Mouse (Mus musculus) ES-E14 (cell line): ENCODE results near the gene Plekhm1. TPM values are rescaled to one million over a fixed set of nuclear protein-coding genes. Genes with fewer than 3 reads are reported as not detected.

ENCODE experiments used
- DNase-seq: peaks from one replicate; pipeline ENCODE4 v3.0.0-alpha.2; 2013; ENCODE audit warnings: low read depth, low spot score
- H3K27ac ChIP-seq: 2 replicates; pipeline ENCODE4 v1.5.1; 2012; ENCODE audit warnings: low read depth, mild to moderate bottlenecking, low read length, moderate library complexity, mixed read lengths; ENCODE audit not compliant: poor library complexity, insufficient read depth, severe bottlenecking
- H3K36me3 ChIP-seq: 2 replicates; pipeline ENCODE4 v1.6.1; 2012; ENCODE audit warnings: mild to moderate bottlenecking, low read length, moderate library complexity, mixed read lengths; ENCODE audit not compliant: control insufficient read depth, poor library complexity, insufficient read depth, severe bottlenecking
- H3K4me1 ChIP-seq, 2 experiments: fragments of 150-350 bp in 1 of 2; sonication (generic) in 1 of 2; 2 replicates each; pipeline ENCODE4 v1.6.1; 2012; ENCODE audit warnings: low read length in 2 of 2, mild to moderate bottlenecking in 1 of 2, mixed read lengths in 1 of 2; ENCODE audit not compliant: control insufficient read depth in 2 of 2, insufficient read depth in 2 of 2, poor library complexity in 1 of 2
- H3K4me3 ChIP-seq, 2 experiments: fragments of 150-350 bp in 1 of 2; sonication (generic) in 1 of 2; 2 replicates each; pipeline ENCODE4 v1.5.1; 2012; ENCODE audit warnings: low read length in 2 of 2, low read depth in 1 of 2, mild to moderate bottlenecking in 1 of 2, mixed read lengths in 1 of 2; ENCODE audit not compliant: insufficient read depth in 1 of 2, poor library complexity in 1 of 2, severe bottlenecking in 1 of 2
- H3K9ac ChIP-seq: 2 replicates; pipeline ENCODE4 v1.6.1; 2012; ENCODE audit warnings: low read depth, mild to moderate bottlenecking, low read length, mixed read lengths; ENCODE audit not compliant: poor library complexity, insufficient read depth, severe bottlenecking
- H3K9me3 ChIP-seq: fragments of 150-350 bp; sonication (generic); 2 replicates; pipeline ENCODE4 v1.6.1; 2012; ENCODE audit warnings: low read depth, mild to moderate bottlenecking, low read length; ENCODE audit not compliant: control insufficient read depth, insufficient read depth
- CHD2 ChIP-seq: IDR thresholded peaks from 2 replicates; pipeline ENCODE4 v1.6.1; 2014; ENCODE audit warnings: mild to moderate bottlenecking, low read depth, low read length, inconsistent platforms
- HCFC1 ChIP-seq: IDR thresholded peaks from 2 replicates; pipeline ENCODE4 v1.6.1; 2012; ENCODE audit warnings: low read length, inconsistent platforms, borderline replicate concordance; ENCODE audit not compliant: insufficient read depth
- MAFK ChIP-seq: IDR thresholded peaks from 2 replicates; pipeline ENCODE4 v1.6.1; 2014; ENCODE audit warnings: mild to moderate bottlenecking, low read depth, low read length, inconsistent platforms; ENCODE audit not compliant: insufficient read depth
- ZC3H11A ChIP-seq: IDR thresholded peaks from 2 replicates; pipeline ENCODE4 v1.6.1; 2012; ENCODE audit warnings: low read depth, mild to moderate bottlenecking, inconsistent platforms, low read length, borderline replicate concordance
- ZNF384 ChIP-seq: IDR thresholded peaks from 2 replicates; pipeline ENCODE4 v1.6.1; 2012; ENCODE audit warnings: low read depth, low read length, inconsistent platforms
- in situ Hi-C, 2 experiments: fragments of 600-800 bp; cut with MboI; formaldehyde crosslinking; loops; one replicate each; pipeline ENCODE4 v1.15.1; 2025; ENCODE audit warnings: low sequenced_read_pairs in 2 of 2, inconsistent platforms in 1 of 2; ENCODE audit not compliant: unreplicated experiment in 2 of 2
- total RNA-seq: library from RNA; depleted of rRNA; stranded (reverse); fragments of 300-350 nt; gene quantifications from 2 replicates; pipeline ENCODE4 v1.2.3, GENCODE M21; 2012

Plekhm1 gene
- total RNA-seq, 1 experiment, result 11.7 TPM

GRCm38 (mm10) chr11:103387870-103388526 lies 24.5 kb downstream of the Plekhm1 start:
- H3K9ac ChIP-seq, result 0 out of 2 replicates have a peak overlapping the region, but pooled peaks have one; percentile 30
- in situ Hi-C loops, result no loop called here
- H3K9me3 ChIP-seq, result no peaks in the 10 kb centered on the region
- peak overlapping the region; percentile 61; the same call in 1 of the 2 replicates for H3K27ac ChIP-seq
- peak; percentile 44 for DNase-seq
- peaks cover 53% of the 10 kb centered on the region for H3K36me3 ChIP-seq
- H3K4me1 ChIP-seq, result peaks cover 2 to 18% of the 10 kb centered on the region in 2 experiments; a peak in 3 of 4 replicates
- H3K4me3 ChIP-seq, result peak overlapping the region in 1 of 2 experiments; percentile 21; a peak in 1 of 4 replicates
- TF ChIP-seq CHD2 (peak; percentile 70; the same call in 1 of the 2 replicates), MAFK (no peak), ZNF384 (no peak)

- H3K9ac ChIP-seq, result no peak overlapping the region
- in situ Hi-C loops, result no loop called here
- H3K4me1 ChIP-seq, result peaks cover 2 to 14% of the 10 kb centered on the region in 2 experiments; a peak in 3 of 4 replicates
- DNase-seq, result no peak
- TF ChIP-seq MAFK, result no peak
- no peak for TF ChIP-seq ZNF384
- TF ChIP-seq CHD2, result no peak
- no peak for TF ChIP-seq HCFC1
- no peaks in the 10 kb centered on the region for H3K9me3 ChIP-seq
- H3K27ac ChIP-seq, result no peak overlapping the region
- peaks cover 51% of the 10 kb centered on the region for H3K36me3 ChIP-seq
- H3K4me3 ChIP-seq, result no peak overlapping the region
Observed at GRCm38 (mm10) chr11:103386827-103387226, 25.7 kb downstream of the Plekhm1 start.

GRCm38 (mm10) chr11:103381956-103382613 lies 30.4 kb downstream of the Plekhm1 start:
- in situ Hi-C loops, result no loop called here
- Histone ChIP-seq H3K9ac (no peak overlapping the region), H3K4me1 (peaks cover 0 to 4% of the 10 kb centered on the region in 2 experiments; a peak in 2 of 4 replicates), H3K9me3 (no peaks in the 10 kb centered on the region), H3K36me3 (peaks cover 62% of the 10 kb centered on the region), H3K4me3 (no peak overlapping the region), H3K27ac (no peak overlapping the region)
- TF ChIP-seq HCFC1 (no peak), ZC3H11A (no peak), ZNF384 (no peak), CHD2 (no peak), MAFK (no peak)
- DNase-seq, result no peak

- H3K9ac ChIP-seq, result no peak overlapping the region
- no peaks in the 10 kb centered on the region for H3K9me3 ChIP-seq
- TF ChIP-seq ZNF384 (no peak), MAFK (no peak), CHD2 (no peak)
- peaks cover 62% of the 10 kb centered on the region for H3K36me3 ChIP-seq
- no peak for DNase-seq
- in situ Hi-C loops, result no loop called here
- peaks cover 0 to 2% of the 10 kb centered on the region in 2 experiments; a peak in 2 of 4 replicates for H3K4me1 ChIP-seq
- H3K27ac ChIP-seq, result no peak overlapping the region
- H3K4me3 ChIP-seq, result no peak overlapping the region
Observed at GRCm38 (mm10) chr11:103381505-103381904, 31.0 kb downstream of the Plekhm1 start.
